Mouse (Mus musculus) brain, embryonic 14.5 days (tissue): Measurements from ENCODE around the gene Gm49630.
"Not testable (repeated sequence)": the region's sequence is repeated elsewhere in the genome, so short reads cannot be mapped to it uniquely, and the experiment has no call there.

ENCODE experiments used
- CTCF ChIP-seq: fragments of 200-500 bp; IDR thresholded peaks from 2 replicates; pipeline ENCODE4 v1.5.1; 2012; ENCODE audit warnings: inconsistent platforms, mild to moderate bottlenecking, moderate library complexity, borderline replicate concordance; ENCODE audit not compliant: insufficient read depth, insufficient read length; ENCODE audit errors: extremely low read depth
- POLR2A ChIP-seq: fragments of 200-500 bp; IDR thresholded peaks from 2 replicates; pipeline ENCODE4 v1.6.1; 2012; ENCODE audit warnings: mild to moderate bottlenecking, inconsistent platforms, borderline replicate concordance; ENCODE audit not compliant: poor library complexity, insufficient read depth, insufficient read length, severe bottlenecking; ENCODE audit errors: extremely low read depth

DNA sequence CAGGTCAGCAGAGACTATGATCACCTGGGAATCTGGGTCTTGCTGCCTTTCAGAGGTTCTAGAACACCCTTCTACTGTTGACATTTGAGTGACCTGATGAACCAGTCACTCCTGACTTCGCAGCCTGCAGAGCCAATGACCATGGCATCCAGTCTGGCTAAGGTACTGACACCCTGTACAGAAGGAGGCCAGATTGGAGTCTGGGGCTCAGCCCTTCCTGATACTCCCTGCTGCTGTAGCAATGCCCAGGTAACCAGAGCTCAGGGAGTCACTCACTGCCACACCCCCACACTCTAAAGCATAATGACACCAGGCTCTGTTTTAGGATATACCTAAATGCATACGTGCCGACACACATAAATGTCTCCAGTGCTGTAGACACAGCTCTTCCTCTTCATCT, 10.9 kb upstream of the Gm49630 start:
- not testable (repeated sequence) for TF ChIP-seq POLR2A, CTCF
